Mouse (Mus musculus): Measurements from ENCODE around the gene Mical3. TPM values are rescaled to one million over a fixed set of nuclear protein-coding genes. Genes with fewer than 3 reads are reported as not detected.
"Not testable (repeated sequence)": the region's sequence is repeated elsewhere in the genome, so short reads cannot be mapped to it uniquely, and the experiment has no call there.

Gene Mical3
- polyA plus RNA-seq, 1 experiment: 49.0 TPM

DNA sequence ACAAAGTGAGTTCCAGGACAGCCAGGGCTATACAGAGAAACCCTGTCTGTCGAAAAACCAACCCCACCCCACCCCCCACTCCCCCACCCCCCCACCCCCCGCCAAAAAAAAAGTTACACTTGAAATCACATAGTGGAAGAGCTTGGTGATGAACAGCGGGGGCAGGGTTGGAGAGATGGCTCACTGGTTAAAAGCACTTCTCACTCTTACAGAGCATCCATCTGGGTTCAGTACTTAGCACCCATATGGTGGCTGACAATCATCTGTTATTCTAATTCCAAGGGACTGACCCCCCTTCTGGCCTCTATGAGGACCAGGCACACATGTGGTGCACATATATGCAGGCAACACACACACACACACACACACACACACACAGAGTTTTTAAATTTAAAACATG lies 212.8 kb downstream of the Mical3 start:
- no peak for TF ChIP-seq CTCF (IDR thresholded peaks at IDR 0.05; ENCODE audit: low read depth, low read length)
- TF ChIP-seq POLR2A (IDR thresholded peaks at IDR 0.05; ENCODE audit: insufficient read depth, low read length): no peak
- no peak for TF ChIP-seq EP300 (IDR thresholded peaks at IDR 0.05; ENCODE audit: insufficient read depth, low read depth, low read length)
- Histone ChIP-seq H3K27me3 (ENCODE audit: control insufficient read depth, insufficient read depth, low read length, poor library complexity, severe bottlenecking) (no peaks in the 10 kb centered on the region), H3K9ac (ENCODE audit: low read depth, poor library complexity, severe bottlenecking) (no peak overlapping the region), H3K4me3 (ENCODE audit: low read depth, low read length) (no peak overlapping the region), H3K4me1 (ENCODE audit: control insufficient read depth, insufficient read depth, low read length) (peaks cover 3% of the 10 kb centered on the region), H3K27ac (ENCODE audit: insufficient read depth, low read length) (no peak overlapping the region), H3K9me3 (replicated peaks; ENCODE audit: control insufficient read depth, insufficient read depth, low read length, poor library complexity, severe bottlenecking) (no peaks in the 10 kb centered on the region), H3K36me3 (ENCODE audit: control insufficient read depth, insufficient read depth, low read length, poor library complexity, severe bottlenecking) (peaks cover 3% of the 10 kb centered on the region; the same call in 1 of the 2 replicates)

DNA sequence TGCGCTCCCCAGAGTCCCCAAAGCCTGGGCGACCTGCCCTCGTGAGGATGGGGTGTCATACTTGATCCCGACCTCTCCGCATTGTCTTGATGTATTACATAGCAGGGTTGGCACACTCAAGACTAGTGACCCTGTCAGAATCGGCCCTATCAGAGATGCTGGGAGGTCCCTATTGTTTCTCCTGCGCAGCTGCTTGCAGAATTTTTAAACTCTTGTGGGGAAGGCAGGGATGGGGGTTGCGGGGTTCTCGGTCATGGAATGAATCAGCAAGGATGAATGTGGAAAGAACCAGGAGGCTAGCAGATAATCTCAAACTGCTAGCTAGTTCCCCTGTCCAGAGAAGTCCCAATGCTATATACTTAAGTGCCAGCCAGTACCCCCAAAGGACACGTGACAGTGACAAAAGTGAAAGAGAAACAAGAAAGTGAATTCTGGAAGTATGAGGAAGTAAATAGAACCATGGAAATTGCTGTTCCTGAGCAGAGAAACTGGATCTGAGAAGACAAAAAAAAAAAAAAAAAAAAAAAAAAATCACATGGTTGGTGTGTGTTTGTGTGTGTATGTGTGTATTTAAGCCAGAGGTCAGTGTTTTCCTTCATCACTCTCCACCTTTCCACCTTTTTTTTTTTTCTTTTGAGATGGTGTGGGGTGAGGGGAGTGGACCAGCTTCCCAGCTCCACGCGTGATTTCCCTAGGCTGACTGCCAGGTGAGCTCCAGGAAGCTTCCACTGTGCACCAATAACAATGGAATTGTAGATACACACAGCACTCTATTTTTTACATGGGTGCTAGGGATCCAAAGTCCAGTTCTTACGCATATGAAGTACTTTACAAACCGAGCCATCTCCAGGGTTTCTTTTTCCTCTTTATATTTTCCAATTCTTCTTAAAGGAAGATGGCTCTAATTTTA lies 213.6 kb downstream of the Mical3 start:
- H3K27me3 ChIP-seq (ENCODE audit: control insufficient read depth, insufficient read depth, low read length, poor library complexity, severe bottlenecking); H3K27ac ChIP-seq (ENCODE audit: insufficient read depth, low read length); H3K9me3 ChIP-seq (replicated peaks; ENCODE audit: control insufficient read depth, insufficient read depth, low read length, poor library complexity, severe bottlenecking); H3K4me1 ChIP-seq (ENCODE audit: control insufficient read depth, insufficient read depth, low read length); H3K9ac ChIP-seq (ENCODE audit: low read depth, poor library complexity, severe bottlenecking); H3K36me3 ChIP-seq (ENCODE audit: control insufficient read depth, insufficient read depth, low read length, poor library complexity, severe bottlenecking): not testable (repeated sequence)
- H3K4me3 ChIP-seq (ENCODE audit: low read depth, low read length): peak overlapping the region; percentile 55

DNA sequence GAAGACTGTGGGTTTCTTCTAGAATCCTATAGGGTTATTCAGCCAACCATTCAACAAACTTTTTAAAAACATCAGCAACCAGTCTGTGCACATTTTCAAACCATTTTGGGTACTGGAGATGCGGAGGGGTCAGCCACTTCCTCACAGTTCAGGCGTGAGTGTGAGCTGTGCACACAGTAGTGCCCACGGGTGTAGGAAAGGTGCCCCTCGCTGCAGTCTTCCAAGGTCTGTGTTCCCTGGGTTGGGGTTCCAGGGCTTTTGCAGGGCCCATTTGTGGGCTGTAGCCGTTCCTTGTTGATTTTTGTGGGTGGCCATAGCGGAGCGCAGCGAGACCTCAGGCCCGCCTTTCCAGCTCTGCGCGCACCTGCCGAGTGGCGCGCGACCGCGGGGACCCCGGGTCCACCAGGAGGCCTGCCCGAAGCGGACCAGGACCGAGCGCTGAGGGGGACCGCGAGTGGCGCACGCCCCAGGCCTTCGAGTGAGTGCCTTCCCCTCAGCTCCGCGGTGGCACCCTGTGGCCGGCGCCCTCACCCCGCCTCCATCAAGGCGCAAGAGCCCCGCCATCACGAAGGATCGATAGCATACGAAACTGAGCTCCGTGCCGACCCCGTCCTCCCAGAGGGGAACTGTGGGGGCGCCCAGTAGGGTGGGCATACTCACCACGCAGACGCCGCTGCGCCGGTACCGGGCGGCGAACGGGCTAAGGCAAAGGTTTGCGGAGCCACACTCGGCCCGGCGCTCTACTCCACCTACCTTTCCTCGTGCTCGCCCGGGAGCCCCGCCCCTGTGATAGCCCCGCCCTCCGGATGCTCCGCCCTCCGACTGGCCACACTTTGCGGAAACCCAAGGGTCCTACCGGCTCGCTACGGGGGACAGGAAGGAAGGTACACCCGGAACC lies 214.5 kb downstream of the Mical3 start, which contains the start of gene Bid:
Bid (minus strand) TSS at position 780 of the 898 bp plus-strand sequence.
- no peak for TF ChIP-seq POLR2A (IDR thresholded peaks at IDR 0.05; ENCODE audit: insufficient read depth, low read length)

DNA sequence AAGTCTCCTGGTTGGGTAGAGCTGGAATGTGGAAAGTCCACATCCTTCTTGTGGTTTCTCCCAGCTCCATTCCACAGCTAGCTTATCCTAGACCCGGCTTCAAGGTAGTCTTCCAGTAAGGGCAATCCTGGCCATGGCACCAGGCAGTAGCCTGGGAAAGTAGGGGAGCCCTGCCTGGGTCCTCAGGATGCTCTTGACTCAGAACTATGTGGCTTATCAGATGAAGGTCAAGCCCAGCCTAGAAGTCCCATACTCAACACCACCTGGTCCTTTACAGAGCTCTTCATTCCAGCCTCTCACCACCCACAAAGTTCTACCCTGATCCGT lies 215.2 kb downstream of the Mical3 start:
- H3K4me3 ChIP-seq (ENCODE audit: low read depth, low read length): peak overlapping the region; percentile 87
- H3K27ac ChIP-seq (ENCODE audit: insufficient read depth, low read length): no peak overlapping the region
- H3K27me3 ChIP-seq (ENCODE audit: control insufficient read depth, insufficient read depth, low read length, poor library complexity, severe bottlenecking): no peaks in the 10 kb centered on the region
- H3K9ac ChIP-seq (ENCODE audit: low read depth, poor library complexity, severe bottlenecking): peak overlapping the region; percentile 88
- H3K4me1 ChIP-seq (ENCODE audit: control insufficient read depth, insufficient read depth, low read length): peaks cover 8% of the 10 kb centered on the region
- peaks cover 3% of the 10 kb centered on the region; the same call in 1 of the 2 replicates for H3K36me3 ChIP-seq (ENCODE audit: control insufficient read depth, insufficient read depth, low read length, poor library complexity, severe bottlenecking)
- no peaks in the 10 kb centered on the region for H3K9me3 ChIP-seq (replicated peaks; ENCODE audit: control insufficient read depth, insufficient read depth, low read length, poor library complexity, severe bottlenecking)
- TF ChIP-seq CTCF (IDR thresholded peaks at IDR 0.05; ENCODE audit: low read depth, low read length): no peak
- no peak for TF ChIP-seq EP300 (IDR thresholded peaks at IDR 0.05; ENCODE audit: insufficient read depth, low read depth, low read length)
- TF ChIP-seq POLR2A (IDR thresholded peaks at IDR 0.05; ENCODE audit: insufficient read depth, low read length): no peak

More for the DNA sequence above, 214.5 kb downstream of the Mical3 start, which contains the start of gene Bid:
- Histone ChIP-seq H3K9ac (ENCODE audit: low read depth, poor library complexity, severe bottlenecking) (peak within 1 kb of the TSS; percentile 88), H3K4me3 (ENCODE audit: low read depth, low read length) (peak within 1 kb of the TSS; percentile 87), H3K36me3 (ENCODE audit: control insufficient read depth, insufficient read depth, low read length, poor library complexity, severe bottlenecking) (peaks cover 3% of the 10 kb centered on the region; the same call in 1 of the 2 replicates), H3K27me3 (ENCODE audit: control insufficient read depth, insufficient read depth, low read length, poor library complexity, severe bottlenecking) (no peaks in the 10 kb centered on the region), H3K9me3 (replicated peaks; ENCODE audit: control insufficient read depth, insufficient read depth, low read length, poor library complexity, severe bottlenecking) (no peaks in the 10 kb centered on the region), H3K4me1 (ENCODE audit: control insufficient read depth, insufficient read depth, low read length) (peaks cover 5% of the 10 kb centered on the region), H3K27ac (ENCODE audit: insufficient read depth, low read length) (no peak within 1 kb of the TSS)

DNA sequence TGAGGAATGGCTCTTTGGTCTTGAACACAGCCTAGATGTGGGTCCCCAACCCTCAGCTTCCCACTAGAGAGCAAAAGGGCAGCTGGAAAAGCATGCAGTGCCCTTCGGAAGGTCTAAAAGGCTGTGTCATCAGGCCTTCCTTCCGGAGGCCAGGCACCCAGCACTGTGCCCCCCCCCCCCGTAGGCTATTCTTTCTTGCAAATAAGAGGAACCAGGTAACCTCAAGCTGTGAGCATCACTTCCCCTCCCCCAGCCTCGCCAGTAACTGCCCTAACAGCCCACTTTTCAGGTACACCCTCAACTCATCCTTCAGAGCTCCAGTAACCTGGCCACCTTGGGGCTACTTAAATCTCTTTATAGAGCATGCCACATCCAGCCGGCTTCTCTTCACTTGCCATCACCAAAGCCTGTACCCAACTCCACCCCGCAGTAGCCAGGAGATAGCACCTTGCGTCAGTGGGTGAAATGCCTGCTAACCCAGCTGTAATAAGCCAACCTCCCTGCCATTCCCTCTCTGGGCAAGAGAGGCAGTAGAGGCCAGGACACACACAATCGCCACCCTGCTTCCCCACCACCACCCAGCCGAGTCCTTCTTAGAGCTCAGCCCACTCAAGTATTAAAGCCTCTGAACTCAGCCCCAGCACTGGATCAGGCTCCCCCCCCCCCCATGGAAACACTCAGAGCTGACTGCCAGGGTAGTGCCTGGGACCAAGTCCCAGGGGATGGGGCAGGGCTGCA lies 215.7 kb downstream of the Mical3 start:
- H3K4me1 ChIP-seq (ENCODE audit: control insufficient read depth, insufficient read depth, low read length): peaks cover 8% of the 10 kb centered on the region
- no peak overlapping the region for H3K27ac ChIP-seq (ENCODE audit: insufficient read depth, low read length)
- H3K36me3 ChIP-seq (ENCODE audit: control insufficient read depth, insufficient read depth, low read length, poor library complexity, severe bottlenecking): peaks cover 3% of the 10 kb centered on the region; the same call in 1 of the 2 replicates
- no peak for TF ChIP-seq POLR2A (IDR thresholded peaks at IDR 0.05; ENCODE audit: insufficient read depth, low read length)
- peak; percentile 29 for TF ChIP-seq CTCF (IDR thresholded peaks at IDR 0.05; ENCODE audit: low read depth, low read length)
- no peak for TF ChIP-seq EP300 (IDR thresholded peaks at IDR 0.05; ENCODE audit: insufficient read depth, low read depth, low read length)
- peak overlapping the region; percentile 88; the same call in 1 of the 2 replicates for H3K9ac ChIP-seq (ENCODE audit: low read depth, poor library complexity, severe bottlenecking)
- no peaks in the 10 kb centered on the region for H3K9me3 ChIP-seq (replicated peaks; ENCODE audit: control insufficient read depth, insufficient read depth, low read length, poor library complexity, severe bottlenecking)
- H3K4me3 ChIP-seq (ENCODE audit: low read depth, low read length): peak overlapping the region; percentile 87; the same call in 1 of the 2 replicates
- H3K27me3 ChIP-seq (ENCODE audit: control insufficient read depth, insufficient read depth, low read length, poor library complexity, severe bottlenecking): no peaks in the 10 kb centered on the region
